Mouse (Mus musculus): ENCODE data around the gene A930009A15Rik. TPM values are rescaled to one million over a fixed set of nuclear protein-coding genes. Genes with fewer than 3 reads are reported as not detected.

Gene A930009A15Rik
- total RNA-seq, 1 experiment from 2014 or later, result not detected

DNA sequence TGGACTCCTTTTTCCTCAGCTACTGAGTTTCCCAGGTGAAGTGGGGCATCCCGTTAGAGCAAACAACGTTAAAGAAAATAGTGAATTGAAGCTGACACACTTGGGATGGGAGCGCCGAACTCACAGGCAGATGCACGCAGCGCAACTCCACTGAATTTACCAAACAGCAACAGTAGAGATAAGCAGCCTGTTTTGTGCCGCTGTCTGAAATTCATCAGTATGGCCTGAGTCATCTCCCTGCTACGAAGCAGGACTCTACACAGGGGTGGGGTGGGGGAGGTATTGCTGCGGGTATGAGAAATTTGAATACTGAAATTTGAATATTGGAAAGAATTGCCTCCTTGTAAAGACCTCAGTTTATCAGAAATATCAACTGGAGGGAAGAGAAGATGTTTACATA is 12.2 kb downstream of the A930009A15Rik start:
- DNase-seq, result no peak

- DNase-seq, result no peak
Measured at GRCm38 (mm10) chr10:115583071-115583470, 13.3 kb downstream of the A930009A15Rik start.

GRCm38 (mm10) chr10:115584656-115585055 is 14.9 kb downstream of the A930009A15Rik start:
- DNase-seq, result no peak

GRCm38 (mm10) chr10:115585491-115586245 is 15.9 kb downstream of the A930009A15Rik start:
- no peak for DNase-seq

DNA sequence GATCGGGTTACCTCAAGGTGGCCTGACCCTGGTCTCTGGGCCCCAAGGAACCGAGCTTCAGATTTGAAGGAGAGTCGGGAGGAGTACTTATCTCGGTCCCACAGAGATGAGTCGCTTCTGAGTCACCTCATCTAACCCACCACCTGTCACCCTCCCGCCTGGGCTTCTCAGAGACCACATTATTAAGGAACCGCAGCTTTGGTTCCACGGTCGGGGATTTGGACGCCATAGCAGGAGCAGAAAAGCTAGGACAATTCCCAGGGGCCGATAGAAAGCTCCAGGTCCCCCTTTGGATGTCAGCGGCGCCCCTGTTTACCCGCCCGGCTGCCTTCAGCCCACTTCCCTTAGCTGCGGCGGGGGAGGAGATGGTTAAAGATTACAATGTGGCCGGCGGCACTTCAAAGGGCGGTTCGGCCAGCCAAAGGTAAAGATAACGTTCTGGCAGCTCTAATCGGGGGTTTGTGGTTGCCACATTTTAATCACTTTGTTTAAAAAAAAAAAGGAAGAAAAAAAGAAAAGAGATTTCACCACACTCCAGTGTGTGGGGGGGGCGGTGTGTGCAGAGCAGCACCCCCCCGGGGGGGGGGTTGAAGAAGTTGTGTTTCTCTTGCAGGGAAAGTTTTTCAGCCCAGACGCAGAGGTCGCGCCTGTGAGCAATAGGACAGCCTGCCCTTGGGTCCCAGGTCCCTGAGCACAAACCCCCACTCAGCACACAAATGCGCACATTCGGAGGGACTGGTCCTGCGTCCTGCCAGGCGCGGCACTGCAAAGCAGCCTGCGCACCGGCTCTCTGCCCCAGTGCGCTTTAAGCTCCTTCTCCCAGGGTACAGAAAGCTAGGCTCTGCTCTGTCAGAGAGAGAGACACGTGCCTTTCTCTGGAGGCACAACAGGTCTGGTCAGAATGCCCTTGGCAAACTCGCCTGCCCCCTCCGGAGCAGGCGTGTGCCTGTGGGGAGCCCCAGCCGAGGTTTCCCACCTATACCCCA is 16.8 kb downstream of the A930009A15Rik start:
- peak; percentile 17 for DNase-seq

GRCm38 (mm10) chr10:115587301-115587969 is 17.6 kb downstream of the A930009A15Rik start, which contains the start of gene Lgr5:
Gene Lgr5 (minus strand): TSS chr10:115587780.
- peak; percentile 69 for DNase-seq

DNA sequence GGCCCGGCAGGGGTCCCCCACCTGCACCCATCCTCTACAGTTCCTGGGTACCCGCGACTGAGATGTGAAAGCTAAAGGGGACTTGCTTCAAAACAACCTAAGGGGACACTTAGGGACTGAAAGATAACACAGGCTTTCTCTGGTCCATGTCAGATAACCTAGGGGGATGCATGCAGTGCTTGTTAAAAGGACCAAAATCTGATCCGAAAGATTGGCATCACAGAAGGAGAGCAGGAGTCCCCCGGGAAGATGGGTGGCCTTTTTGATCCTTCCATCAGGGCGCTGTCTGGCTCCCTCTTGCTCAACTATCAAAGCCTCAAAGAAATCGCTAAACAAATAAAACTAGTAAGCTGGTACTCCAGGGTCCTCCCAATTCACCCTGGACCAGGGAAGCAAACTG is 18.2 kb downstream of the A930009A15Rik start:
- DNase-seq, result no peak

- peak; percentile 11 for DNase-seq
Measured at GRCm38 (mm10) chr10:115593221-115593620, 23.4 kb downstream of the A930009A15Rik start.

DNA sequence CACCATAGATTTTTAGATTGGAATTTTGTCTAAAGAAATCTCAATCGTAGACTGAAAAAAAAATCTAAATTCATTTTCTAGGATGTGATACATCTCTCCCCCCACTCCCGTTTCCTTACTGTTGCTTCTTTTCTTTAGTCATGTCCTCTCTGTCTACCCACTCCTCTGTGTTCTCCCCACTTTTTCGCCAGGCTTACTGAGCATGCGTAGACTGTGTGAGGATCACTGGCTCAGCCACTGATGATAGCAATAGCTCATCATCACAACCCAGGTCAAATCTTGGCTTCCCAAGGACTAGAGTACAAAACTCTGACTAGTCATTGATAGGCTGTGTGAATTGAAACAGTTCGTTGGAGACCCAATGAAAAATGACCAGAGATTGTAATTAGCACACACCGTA is 23.9 kb downstream of the A930009A15Rik start:
- DNase-seq, result no peak

DNA sequence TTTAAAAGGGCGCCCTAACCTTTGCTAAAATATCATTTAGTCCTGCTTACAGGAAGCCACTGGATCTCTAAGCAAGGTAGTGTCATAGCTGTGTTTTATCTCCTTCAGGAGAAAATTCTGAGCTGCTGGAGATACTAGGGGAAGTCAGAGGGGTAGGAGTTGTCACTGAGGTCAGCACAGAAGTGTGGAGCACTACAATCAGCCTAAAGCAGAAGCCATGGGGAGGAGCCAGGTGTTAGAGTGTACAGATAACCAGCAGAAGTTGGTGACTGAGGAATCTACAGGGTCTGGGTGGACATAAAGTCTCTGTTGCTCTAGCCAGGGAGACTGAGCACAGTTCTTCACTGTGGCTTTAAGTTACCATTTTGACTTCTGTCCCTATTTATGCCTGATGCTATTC is 26.0 kb downstream of the A930009A15Rik start:
- DNase-seq, result no peak

DNA sequence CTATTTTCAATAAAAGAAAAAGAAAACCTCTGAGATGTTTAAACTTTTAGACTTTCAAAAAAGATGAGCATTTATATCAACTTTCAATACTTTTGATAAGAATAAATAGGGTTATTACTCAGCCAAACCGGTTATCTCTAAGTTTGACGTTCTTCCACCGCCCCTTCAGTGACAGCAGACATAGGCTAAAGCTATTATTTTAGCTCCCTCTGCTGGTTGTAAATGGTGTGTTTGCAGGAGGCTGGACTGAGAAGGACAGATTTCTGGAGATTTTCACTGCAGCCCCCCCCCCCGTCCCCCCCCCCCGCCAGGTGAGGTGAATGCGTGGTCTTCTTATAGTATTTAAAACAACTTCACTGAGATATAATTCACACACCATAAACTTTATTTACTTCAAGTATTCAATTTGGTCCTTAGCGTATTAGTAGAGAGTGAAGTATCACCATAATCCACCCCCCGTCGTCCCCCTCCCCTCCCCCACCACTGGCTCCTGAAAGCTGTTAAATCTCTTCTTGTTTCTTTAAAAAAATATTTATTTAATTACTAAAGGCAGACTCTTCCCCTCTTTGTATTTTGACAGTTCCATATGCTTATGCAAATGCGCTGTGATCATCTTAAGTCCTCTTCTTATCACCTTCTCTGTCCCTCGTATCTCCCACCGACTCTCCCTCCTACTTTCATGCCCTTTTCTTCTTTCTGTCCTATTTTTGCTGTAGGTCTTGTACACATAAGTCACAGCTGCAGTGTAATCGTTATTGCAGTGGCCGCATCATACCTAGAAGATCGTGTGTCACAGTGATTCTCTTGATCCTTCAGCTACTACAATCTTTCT is 47.9 kb downstream of the A930009A15Rik start:
- no peak for DNase-seq

DNA sequence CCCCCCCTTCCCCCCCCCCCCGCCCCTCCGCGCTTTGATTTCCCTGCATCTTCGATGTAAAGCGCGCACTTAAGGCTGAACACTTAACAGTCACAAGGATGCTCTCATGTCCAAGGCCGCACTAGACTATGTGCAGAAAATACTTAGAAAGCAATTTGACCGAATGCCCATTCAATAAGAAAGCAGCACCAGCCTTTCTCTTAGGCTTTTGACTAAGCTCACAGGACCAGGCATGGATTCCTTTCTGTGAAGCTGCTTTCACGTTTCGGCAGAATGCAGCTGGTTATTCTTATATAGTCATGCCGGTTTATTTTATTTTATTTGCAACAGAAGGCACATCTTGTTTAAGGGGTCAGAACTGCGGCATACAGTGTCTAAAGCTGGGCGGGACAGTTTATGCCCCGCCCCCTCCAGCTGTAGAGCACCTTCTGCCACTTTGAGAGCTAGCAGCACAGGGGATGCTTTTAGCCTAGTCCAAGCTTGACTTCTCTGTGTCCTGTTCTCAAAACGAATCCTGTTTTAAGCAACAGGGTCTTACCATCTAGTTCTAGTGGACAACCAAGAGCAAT is 48.6 kb downstream of the A930009A15Rik start:
- DNase-seq, result no peak

DNA sequence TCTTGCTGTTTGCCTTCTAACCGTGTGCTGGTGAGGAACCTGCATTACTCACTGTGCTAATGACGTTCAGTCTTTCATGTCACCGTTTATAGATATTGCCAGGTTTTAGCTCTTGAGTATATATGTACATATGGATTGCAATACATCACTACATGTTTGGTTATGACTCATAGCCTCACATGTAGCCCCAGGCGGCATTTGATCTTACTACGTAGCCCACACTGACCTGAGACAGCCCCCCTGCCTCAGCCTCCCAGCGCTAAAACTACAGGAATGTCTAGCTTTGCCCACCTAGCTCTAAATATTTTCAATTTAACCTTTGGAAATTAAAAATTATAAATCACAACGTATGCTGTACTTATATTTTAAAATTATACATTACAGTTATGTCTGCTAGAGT is 53.7 kb downstream of the A930009A15Rik start:
- no peak for DNase-seq

DNA sequence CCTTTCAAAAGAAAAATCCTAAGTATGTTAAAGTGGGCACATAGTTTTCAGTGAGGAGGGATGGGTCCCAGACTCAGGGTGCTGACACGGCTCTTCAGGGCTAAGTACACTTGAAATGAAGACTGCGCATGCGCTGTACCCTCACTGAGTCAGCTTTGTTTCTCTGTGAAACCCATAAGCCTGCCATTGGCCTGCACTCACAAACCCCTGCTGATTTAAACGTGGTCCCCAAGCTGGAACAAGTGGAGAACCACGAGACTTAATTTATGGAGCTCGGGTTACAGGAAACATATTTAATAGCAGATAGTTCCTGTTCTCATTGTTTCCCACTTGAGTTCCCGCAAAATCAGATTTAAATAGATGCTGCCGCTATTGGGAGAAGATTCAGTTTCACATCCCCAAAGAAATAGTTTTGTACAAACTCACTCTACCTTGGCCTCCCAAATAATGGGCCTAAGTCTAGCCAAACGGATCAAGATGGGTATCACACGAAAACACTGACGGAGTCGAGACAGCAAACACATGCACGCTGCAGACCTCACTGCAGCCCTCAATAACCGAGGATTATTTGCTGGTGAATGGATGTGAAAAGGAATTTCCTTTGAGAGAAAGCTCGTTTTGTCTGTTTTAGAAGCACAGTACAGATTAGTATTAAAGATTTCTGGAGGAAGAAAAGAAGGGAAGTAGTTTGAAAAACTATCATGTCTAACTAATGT is 54.3 kb downstream of the A930009A15Rik start:
- no peak for DNase-seq

DNA sequence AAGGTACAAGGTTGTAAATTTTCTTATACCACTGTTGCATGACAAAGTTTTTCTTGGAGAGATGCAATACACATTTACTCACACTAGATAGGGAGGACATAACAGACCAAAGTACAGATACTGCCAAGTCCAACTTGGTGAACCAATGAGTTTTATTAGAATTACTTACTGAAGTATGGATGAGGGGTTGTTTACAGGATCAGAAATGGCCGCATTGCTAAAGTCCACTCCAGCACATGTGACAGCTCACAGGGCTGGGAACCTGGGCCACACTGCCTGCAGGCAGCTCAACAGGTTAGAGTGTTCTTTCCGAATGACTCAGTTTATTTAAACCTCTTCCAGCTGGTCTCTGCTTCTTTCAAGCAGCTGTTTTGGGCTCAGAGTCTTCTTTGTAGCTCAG is 55.2 kb downstream of the A930009A15Rik start:
- no peak for DNase-seq

DNA sequence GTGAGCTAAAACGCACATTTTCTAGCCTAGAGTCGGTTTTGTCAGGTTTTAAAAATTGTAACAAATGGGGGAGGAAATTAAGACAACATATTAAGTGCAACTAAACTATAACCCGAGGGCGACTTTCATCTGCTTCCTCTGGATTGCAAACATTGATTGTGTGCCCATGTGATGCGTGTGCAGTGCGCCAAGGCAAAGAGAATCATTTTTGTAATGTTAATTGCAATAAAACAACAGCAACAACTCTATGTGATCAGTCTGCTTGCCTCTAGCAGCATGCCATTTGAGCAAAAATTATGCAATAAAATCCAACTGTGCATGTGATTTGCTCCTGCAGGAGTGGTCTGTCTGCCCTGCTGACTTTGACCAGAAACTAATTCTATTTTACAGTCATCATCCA is 56.9 kb downstream of the A930009A15Rik start:
- no peak for DNase-seq

Measured in adrenal gland, postnatal 25 days (tissue).